Comparison of ENCODE assay signal across 26 mouse cellular contexts in genomic region chr19:4102626-4103025, GRCm38 (mm10). TPM values are rescaled to one million over a fixed set of nuclear protein-coding genes. Genes with fewer than 3 reads are reported as not detected.
A peak's percentile ranks its signal among the peaks of the same experiment; 100 is the strongest.
DNase-seq lines count a peak whose midpoint lies in the region; ATAC-seq and TF ChIP-seq lines count a peak whose summit lies in the region.
"Had no signal": no experiment of that assay in that cellular context is flagged by ENCODE, and none has a peak within 500 bp of the region (broad histone marks: within the 10 kb centered on the region; RNA-seq: fewer than 3 reads in every experiment).

No protein-coding gene starts in this region.

- peak; percentile 73 to 86 for DNase-seq in cerebellum, adult 2 months
- peak; percentile 86 for DNase-seq in cerebellum, adult 9-11 months
- DNase-seq in cerebellum, postnatal 36 days: peak; percentile 74 to 75
- no peak for DNase-seq in B cell, adult 2 months
- DNase-seq in thymus, postnatal 36 days: no peak
- DNase-seq: adrenal gland, adult 8-10 months; adrenal gland, postnatal 36 days; forebrain, postnatal 0 days; gastrocnemius, postnatal 14 days; heart, postnatal 10 days; heart, postnatal 4 days; kidney, adult 2 months had no signal

- H3K36me3 ChIP-seq in hindbrain, embryonic 15.5 days: peaks cover 20% of the 10 kb centered on the region; the same call in 1 of the 2 replicates
- H3K36me3 ChIP-seq in hindbrain, embryonic 12.5 days: no peaks in the 10 kb centered on the region; the same call in 1 of the 2 replicates
- H3K36me3 ChIP-seq: embryonic facial prominence, embryonic 12.5 days had no signal

- no peak overlapping the region for H3K9ac ChIP-seq in hindbrain, embryonic 15.5 days
- H3K9ac ChIP-seq in hindbrain, embryonic 12.5 days: no peak overlapping the region
- H3K9ac ChIP-seq: embryonic facial prominence, embryonic 12.5 days; forebrain, postnatal 0 days had no signal

- no peak for ATAC-seq in hindbrain, embryonic 15.5 days (ENCODE audit: low FRiP score, low read depth)
- no peak for ATAC-seq in hindbrain, embryonic 12.5 days (ENCODE audit: low FRiP score)
- no peak for ATAC-seq in inflammation-experienced regulatory T-cells, adult 6 months
- ATAC-seq: CD4-positive, CD25-positive, alpha-beta regulatory T cell, adult 4 months; forebrain, postnatal 0 days; intestine, embryonic 16.5 days had no signal

- 96% methylated on average over 12 of the region's 12 CpGs for WGBS in hindbrain, embryonic 15.5 days
- WGBS in hindbrain, embryonic 12.5 days: 93% methylated on average over 12 of the region's 12 CpGs
- 15% methylated on average over 12 of the region's 12 CpGs for WGBS in cerebellum, adult 2 months

- H3K4me1 ChIP-seq in hindbrain, embryonic 15.5 days (replicated peaks): peaks cover 52% of the 10 kb centered on the region
- H3K4me1 ChIP-seq in hindbrain, embryonic 12.5 days: peaks cover 42% of the 10 kb centered on the region
- peaks cover 34% of the 10 kb centered on the region for H3K4me1 ChIP-seq in cerebellum, adult 2 months (ENCODE audit: control insufficient read depth, insufficient read depth, low read length)

- no peak overlapping the region for H3K4me3 ChIP-seq in hindbrain, embryonic 15.5 days
- no peak overlapping the region for H3K4me3 ChIP-seq in hindbrain, embryonic 12.5 days
- peak overlapping the region; percentile 72 for H3K4me3 ChIP-seq in cerebellum, adult 2 months (replicated peaks; ENCODE audit: insufficient read depth, low read depth, low read length)
- H3K4me3 ChIP-seq: embryonic facial prominence, embryonic 12.5 days; heart, embryonic 10.5 days had no signal

- TF ChIP-seq POLR2A in cerebellum, adult 2 months (IDR thresholded peaks at IDR 0.05; ENCODE audit: borderline replicate concordance, insufficient read depth, low read length): no peak

- no peaks in the 10 kb centered on the region for H3K9me3 ChIP-seq in hindbrain, embryonic 15.5 days
- no peaks in the 10 kb centered on the region for H3K9me3 ChIP-seq in hindbrain, embryonic 12.5 days (replicated peaks)
- H3K9me3 ChIP-seq: embryonic facial prominence, embryonic 12.5 days; G1E; heart, embryonic 10.5 days; hindbrain, embryonic 13.5 days had no signal

- H3K27ac ChIP-seq in hindbrain, embryonic 15.5 days (replicated peaks): no peak overlapping the region
- no peak overlapping the region for H3K27ac ChIP-seq in hindbrain, embryonic 12.5 days
- peak overlapping the region; percentile 94 for H3K27ac ChIP-seq in cerebellum, adult 2 months (ENCODE audit: insufficient read depth, low read length)
- H3K27ac ChIP-seq: embryonic facial prominence, embryonic 12.5 days; heart, embryonic 10.5 days; hindbrain, embryonic 13.5 days had no signal

- 0 out of 2 replicates have a peak overlapping the region, but pooled peaks have one; percentile 80 for H3K4me2 ChIP-seq in hindbrain, embryonic 15.5 days
- no peak overlapping the region for H3K4me2 ChIP-seq in hindbrain, embryonic 12.5 days (replicated peaks)
- H3K4me2 ChIP-seq: embryonic facial prominence, embryonic 12.5 days had no signal

- TF ChIP-seq CTCF in cerebellum, adult 2 months (IDR thresholded peaks at IDR 0.05; ENCODE audit: borderline replicate concordance, insufficient read depth, low read depth, low read length): no peak

- H3K27me3 ChIP-seq in hindbrain, embryonic 15.5 days: no peaks in the 10 kb centered on the region
- peaks cover 43% of the 10 kb centered on the region for H3K27me3 ChIP-seq in hindbrain, embryonic 12.5 days
- H3K27me3 ChIP-seq in cerebellum, adult 2 months (ENCODE audit: control insufficient read depth, insufficient read depth, low read length): no peaks in the 10 kb centered on the region

RNA-seq across cellular contexts. Expression of gene Pitpnm1, which starts 2.8 kb away (rescaled TPM):
- 74.3 and 81.1 TPM in 2 replicates for polyA plus RNA-seq in hindbrain, embryonic 15.5 days (2015; fragmentation: Nextera tagmentation; extraction: Ambion mirVana)
- polyA plus RNA-seq in hindbrain, embryonic 12.5 days (2016; fragmentation: Nextera tagmentation; extraction: Ambion mirVana): 19.6 and 24.4 TPM in 2 replicates
- 568 and 602 TPM in 2 replicates for polyA plus RNA-seq in cerebellum, adult 2 months (2012; rRNA removed)
- polyA plus RNA-seq in inflammation-experienced regulatory T-cells, adult 6 months (2017; shearing (Covaris generic)): 100 to 1,000 TPM in 1 of 3 experiments, 10 to 100 TPM in 2; 80.6 to 147 (median 88.8) TPM

RNA-seq across cellular contexts. Expression of gene Cdk2ap2, which starts 5.6 kb away (rescaled TPM):
- polyA plus RNA-seq in hindbrain, embryonic 15.5 days (2015; fragmentation: Nextera tagmentation; extraction: Ambion mirVana): 82.5 and 92.5 TPM in 2 replicates
- polyA plus RNA-seq in hindbrain, embryonic 12.5 days (2016; fragmentation: Nextera tagmentation; extraction: Ambion mirVana): 65.6 and 76.9 TPM in 2 replicates
- 88.7 and 97.0 TPM in 2 replicates for polyA plus RNA-seq in cerebellum, adult 2 months (2012; rRNA removed)
- 100 to 1,000 TPM; 329 to 406 (median 406) TPM for polyA plus RNA-seq in inflammation-experienced regulatory T-cells, adult 6 months (2017; shearing (Covaris generic))

RNA-seq across cellular contexts. Expression of gene Cabp2, which starts 21.2 kb away (rescaled TPM):
- not detected in 2 replicates for polyA plus RNA-seq in hindbrain, embryonic 15.5 days (2015; fragmentation: Nextera tagmentation; extraction: Ambion mirVana)
- not detected in 2 replicates for polyA plus RNA-seq in hindbrain, embryonic 12.5 days (2016; fragmentation: Nextera tagmentation; extraction: Ambion mirVana)
- 5.5 and 8.0 TPM in 2 replicates for polyA plus RNA-seq in cerebellum, adult 2 months (2012; rRNA removed)
- not detected for polyA plus RNA-seq in inflammation-experienced regulatory T-cells, adult 6 months (2017; shearing (Covaris generic))
- polyA plus RNA-seq: brain, embryonic 14.5 days; CD4-positive, CD25-positive, alpha-beta regulatory T cell, adult 4 months; cortical plate, adult 2 months; forebrain, embryonic 11.5 days; forebrain, postnatal 0 days; G1E; gonadal fat pad, adult 2 months; heart, embryonic 10.5 days; heart, embryonic 14.5 days; hindbrain, embryonic 13.5 days had no signal

RNA-seq across cellular contexts. Expression of gene Aip, which starts 23.0 kb away (rescaled TPM):
- 102 and 104 TPM in 2 replicates for polyA plus RNA-seq in hindbrain, embryonic 15.5 days (2015; fragmentation: Nextera tagmentation; extraction: Ambion mirVana)
- 68.8 and 71.3 TPM in 2 replicates for polyA plus RNA-seq in hindbrain, embryonic 12.5 days (2016; fragmentation: Nextera tagmentation; extraction: Ambion mirVana)
- 207 and 209 TPM in 2 replicates for polyA plus RNA-seq in cerebellum, adult 2 months (2012; rRNA removed)
- 100 to 1,000 TPM; 171 to 228 (median 197) TPM for polyA plus RNA-seq in inflammation-experienced regulatory T-cells, adult 6 months (2017; shearing (Covaris generic))

RNA-seq across cellular contexts. Expression of gene Gpr152, which starts 37.0 kb away (rescaled TPM):
- 0.04 and 0.05 TPM in 2 replicates for polyA plus RNA-seq in hindbrain, embryonic 15.5 days (2015; fragmentation: Nextera tagmentation; extraction: Ambion mirVana)
- 0.05 TPM in 1 of 2 replicates, not detected in the other for polyA plus RNA-seq in hindbrain, embryonic 12.5 days (2016; fragmentation: Nextera tagmentation; extraction: Ambion mirVana)
- 0.11 and 0.13 TPM in 2 replicates for polyA plus RNA-seq in cerebellum, adult 2 months (2012; rRNA removed)
- polyA plus RNA-seq in inflammation-experienced regulatory T-cells, adult 6 months (2017; shearing (Covaris generic)): under 1 TPM in 1 of 3 experiments, not detected in 2; 0.22 TPM
- polyA plus RNA-seq: embryonic facial prominence, embryonic 12.5 days; forebrain, embryonic 11.5 days; forebrain, postnatal 0 days; G1E; heart, embryonic 10.5 days; heart, embryonic 14.5 days; hindbrain, embryonic 13.5 days had no signal

Comparison
In these comparisons a context has a peak if more than half of its experiments do, and no peak if none do; other contexts are left out.
1. DNase-seq: peak in cerebellum, adult 2 months (2 of 2), cerebellum, adult 9-11 months (single experiment) and cerebellum, postnatal 36 days (2 of 2); none in B cell, adult 2 months (0 of 2) and thymus, postnatal 36 days (0 of 2).